ENCODE assay signal across 8 mouse cellular contexts in the genomic region with DNA sequence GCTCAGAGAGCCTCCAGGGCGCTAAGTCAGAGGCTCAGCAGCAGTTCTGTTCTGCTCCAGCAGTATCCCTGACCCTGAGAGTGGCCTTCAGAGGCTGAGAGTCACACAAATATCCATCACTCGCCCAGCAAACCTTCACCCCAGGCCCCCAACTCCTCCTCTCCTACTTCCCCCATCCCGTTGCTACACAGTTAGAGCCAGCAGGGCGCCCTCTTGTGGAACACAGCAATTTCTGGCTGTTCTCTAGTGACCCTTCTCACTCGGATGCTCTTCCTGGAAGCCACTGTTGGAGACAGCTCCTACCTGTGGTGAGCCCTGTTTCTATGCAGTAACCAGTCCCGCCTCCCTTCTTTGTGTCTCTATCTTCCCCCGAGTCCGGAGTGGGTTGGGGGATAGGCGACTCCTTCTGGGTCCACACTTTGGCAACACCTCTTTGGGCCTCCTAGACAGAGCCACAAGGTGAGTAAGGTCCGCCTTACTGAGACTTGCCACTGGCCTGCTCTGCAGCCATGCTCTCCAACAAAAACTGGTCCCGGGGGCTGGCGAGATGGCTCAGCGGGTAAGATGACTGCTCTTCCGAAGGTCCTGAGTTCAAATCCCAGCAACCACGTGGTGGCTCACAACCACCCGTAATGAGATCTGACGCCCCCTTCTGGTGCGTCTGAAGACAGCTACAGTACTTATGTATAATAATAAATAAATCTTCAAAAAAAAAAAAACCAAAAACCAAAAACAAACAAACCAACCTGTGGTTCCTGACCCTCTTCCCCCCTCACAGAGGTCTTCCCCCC. TPM values are rescaled to one million over a fixed set of nuclear protein-coding genes. Genes with fewer than 3 reads are reported as not detected.
DNase-seq lines count a peak whose midpoint lies in the region; ATAC-seq and TF ChIP-seq lines count a peak whose summit lies in the region.

No protein-coding gene starts in this region.

- peaks cover 34% of the 10 kb centered on the region for H3K4me1 ChIP-seq in embryonic facial prominence, embryonic 14.5 days (ENCODE audit: control insufficient read depth, insufficient read depth, low read length)
- peaks cover 72% of the 10 kb centered on the region for H3K4me1 ChIP-seq in heart, embryonic 10.5 days
- H3K4me1 ChIP-seq in kidney, embryonic 14.5 days (ENCODE audit: control insufficient read depth, insufficient read depth, low read length), result peaks cover 51% of the 10 kb centered on the region
- H3K4me1 ChIP-seq in liver, embryonic 12.5 days, result peaks cover 69% of the 10 kb centered on the region
- H3K4me1 ChIP-seq in stomach, embryonic 16.5 days (ENCODE audit: control insufficient read depth, insufficient read depth, low read length), result peaks cover 55% of the 10 kb centered on the region

- peak overlapping the region; percentile 94 for H3K4me2 ChIP-seq in embryonic facial prominence, embryonic 14.5 days (ENCODE audit: low read depth, low read length)
- H3K4me2 ChIP-seq in kidney, embryonic 14.5 days (replicated peaks; ENCODE audit: low read depth, low read length), result peak overlapping the region; percentile 70
- peak overlapping the region; percentile 98 for H3K4me2 ChIP-seq in liver, embryonic 12.5 days
- peak overlapping the region; percentile 96 for H3K4me2 ChIP-seq in stomach, embryonic 16.5 days (ENCODE audit: low read depth, low read length)

- H3K9ac ChIP-seq in embryonic facial prominence, embryonic 14.5 days (ENCODE audit: low read depth, low read length), result peak overlapping the region; percentile 50; the same call in 1 of the 2 replicates
- peak overlapping the region; percentile 38; the same call in 1 of the 2 replicates for H3K9ac ChIP-seq in kidney, embryonic 14.5 days (ENCODE audit: low read depth, low read length)
- H3K9ac ChIP-seq in liver, embryonic 12.5 days, result peak overlapping the region; percentile 94
- H3K9ac ChIP-seq in stomach, embryonic 16.5 days (ENCODE audit: low read length), result peak overlapping the region; percentile 100

- peak; percentile 74 for ATAC-seq in embryonic facial prominence, embryonic 14.5 days (ENCODE audit: low read depth)
- ATAC-seq in kidney, embryonic 14.5 days (ENCODE audit: low FRiP score, low TSS enrichment), result peak; percentile 40
- peak; percentile 49 for ATAC-seq in liver, embryonic 12.5 days
- ATAC-seq in stomach, embryonic 16.5 days (ENCODE audit: insufficient read depth, low FRiP score), result peak; percentile 30; the same call in 1 of the 2 replicates

- WGBS in embryonic facial prominence, embryonic 14.5 days, result 16% methylated on average over 18 of the region's 18 CpGs
- WGBS in heart, embryonic 10.5 days, result 12% methylated on average over 18 of the region's 18 CpGs
- 16% methylated on average over 18 of the region's 18 CpGs for WGBS in kidney, embryonic 14.5 days
- 12% methylated on average over 18 of the region's 18 CpGs for WGBS in liver, embryonic 12.5 days (ENCODE audit: insufficient replicate concordance)
- WGBS in stomach, embryonic 16.5 days, result 19% methylated on average over 18 of the region's 18 CpGs

- H3K27ac ChIP-seq in embryonic facial prominence, embryonic 14.5 days (replicated peaks; ENCODE audit: low read depth, low read length), result peak overlapping the region; percentile 95
- peak overlapping the region; percentile 100 for H3K27ac ChIP-seq in heart, embryonic 10.5 days
- peak overlapping the region; percentile 91 for H3K27ac ChIP-seq in kidney, embryonic 14.5 days (ENCODE audit: low read depth, low read length)
- peak overlapping the region; percentile 87 for H3K27ac ChIP-seq in liver, embryonic 12.5 days
- peak overlapping the region; percentile 99 for H3K27ac ChIP-seq in stomach, embryonic 16.5 days (ENCODE audit: low read length)

- H3ac ChIP-seq in C2C12 (ENCODE audit: control insufficient read depth, insufficient read length, low read depth), result no peak overlapping the region

- peak; percentile 73 to 83 for DNase-seq in adrenal gland, postnatal 4 days (ENCODE audit: low spot score in 2 of 2)
- peak; percentile 94 for DNase-seq in embryonic facial prominence, embryonic 14.5 days (ENCODE audit: low spot score)
- DNase-seq in heart, embryonic 10.5 days (ENCODE audit: low spot score), result peak; percentile 95
- peak; percentile 93 for DNase-seq in naive thymus-derived CD4-positive, alpha-beta T cell, adult 2 months (ENCODE audit: low read depth)

- peaks cover 35% of the 10 kb centered on the region for H3K79me2 ChIP-seq in C2C12 (ENCODE audit: control insufficient read depth, insufficient read depth)

- TF ChIP-seq CTCF in C2C12 (IDR thresholded peaks at IDR 0.05; ENCODE audit: control insufficient read depth, insufficient read depth, insufficient read length), result peak; percentile 60

- H3K27me3 ChIP-seq in C2C12 (ENCODE audit: control insufficient read depth, insufficient read depth, insufficient read length), result no peaks in the 10 kb centered on the region
- peaks cover 35% of the 10 kb centered on the region for H3K27me3 ChIP-seq in embryonic facial prominence, embryonic 14.5 days (replicated peaks; ENCODE audit: control insufficient read depth, insufficient read depth, low read length)
- H3K27me3 ChIP-seq in heart, embryonic 10.5 days (ENCODE audit: insufficient read depth, poor library complexity, severe bottlenecking), result peaks cover 33% of the 10 kb centered on the region
- peaks cover 14% of the 10 kb centered on the region for H3K27me3 ChIP-seq in kidney, embryonic 14.5 days (ENCODE audit: control insufficient read depth, insufficient read depth, low read length)
- peaks cover 46% of the 10 kb centered on the region for H3K27me3 ChIP-seq in liver, embryonic 12.5 days (replicated peaks)
- peaks cover 7% of the 10 kb centered on the region for H3K27me3 ChIP-seq in stomach, embryonic 16.5 days (ENCODE audit: control insufficient read depth, insufficient read depth, low read length)

- H3K4me3 ChIP-seq in C2C12 (ENCODE audit: insufficient read depth, poor library complexity, severe bottlenecking), result no peak overlapping the region
- H3K4me3 ChIP-seq in embryonic facial prominence, embryonic 14.5 days (ENCODE audit: low read depth, low read length), result peak overlapping the region; percentile 98
- peak overlapping the region; percentile 98 for H3K4me3 ChIP-seq in heart, embryonic 10.5 days
- peak overlapping the region; percentile 97 for H3K4me3 ChIP-seq in kidney, embryonic 14.5 days (ENCODE audit: low read length)
- H3K4me3 ChIP-seq in liver, embryonic 12.5 days, result peak overlapping the region; percentile 90
- H3K4me3 ChIP-seq in stomach, embryonic 16.5 days (replicated peaks; ENCODE audit: low read length), result peak overlapping the region; percentile 96

- peaks cover 29% of the 10 kb centered on the region for H3K79me3 ChIP-seq in C2C12 (ENCODE audit: low read depth)

- H3K36me3 ChIP-seq in C2C12 (ENCODE audit: control insufficient read depth, insufficient read depth), result peaks cover 15% of the 10 kb centered on the region
- H3K36me3 ChIP-seq in embryonic facial prominence, embryonic 14.5 days (ENCODE audit: control insufficient read depth, insufficient read depth, low read length), result peaks cover 13% of the 10 kb centered on the region
- H3K36me3 ChIP-seq in heart, embryonic 10.5 days, result peaks cover 17% of the 10 kb centered on the region
- peaks cover 12% of the 10 kb centered on the region for H3K36me3 ChIP-seq in kidney, embryonic 14.5 days (ENCODE audit: control insufficient read depth, insufficient read depth, low read length)
- H3K36me3 ChIP-seq in liver, embryonic 12.5 days, result peaks cover 14% of the 10 kb centered on the region
- H3K36me3 ChIP-seq in stomach, embryonic 16.5 days (ENCODE audit: control insufficient read depth, insufficient read depth, low read length), result 0 out of 2 replicates have a peak, but pooled peaks cover under 1% of the 10 kb centered on the region

- no peaks in the 10 kb centered on the region for H3K9me3 ChIP-seq in embryonic facial prominence, embryonic 14.5 days (ENCODE audit: control insufficient read depth, low read length)
- no peaks in the 10 kb centered on the region for H3K9me3 ChIP-seq in heart, embryonic 10.5 days
- no peaks in the 10 kb centered on the region for H3K9me3 ChIP-seq in kidney, embryonic 14.5 days (ENCODE audit: control insufficient read depth, low read length)
- no peaks in the 10 kb centered on the region for H3K9me3 ChIP-seq in liver, embryonic 12.5 days (replicated peaks)
- H3K9me3 ChIP-seq in stomach, embryonic 16.5 days (replicated peaks; ENCODE audit: control insufficient read depth, low read length), result no peaks in the 10 kb centered on the region

RNA-seq across cellular contexts. Expression of a gene that starts 0.8 kb away (rescaled TPM):
- 297 TPM for polyA plus RNA-seq in C2C12 (2012; fragmentation: generic; extraction: Trizol)
- 100 to 1,000 TPM; 334 to 351 TPM for total RNA-seq in adrenal gland, postnatal 4 days (2021)
- polyA plus RNA-seq in embryonic facial prominence, embryonic 14.5 days (2014; fragmentation: Nextera tagmentation; extraction: Ambion mirVana), result 76.4 and 84.0 TPM in 2 replicates
- 57.1 and 82.0 TPM in 2 replicates for polyA plus RNA-seq in heart, embryonic 10.5 days (2016; fragmentation: Nextera tagmentation; extraction: Ambion mirVana)
- 50.8 and 58.5 TPM in 2 replicates for polyA plus RNA-seq in kidney, embryonic 14.5 days (2014; fragmentation: Nextera tagmentation; extraction: Ambion mirVana)
- 76.6 and 81.8 TPM in 2 replicates for polyA plus RNA-seq in liver, embryonic 12.5 days (2016; fragmentation: Nextera tagmentation; extraction: Ambion mirVana)
- polyA plus RNA-seq in stomach, embryonic 16.5 days (2015; fragmentation: Nextera tagmentation; extraction: Ambion mirVana), result 50.7 and 52.8 TPM in 2 replicates

RNA-seq across cellular contexts. Expression of a gene that starts 3.2 kb away (rescaled TPM):
- polyA plus RNA-seq in C2C12 (2012; fragmentation: generic; extraction: Trizol), result 4.2 TPM
- total RNA-seq in adrenal gland, postnatal 4 days (2021), result 1 to 10 TPM; 6.4 to 6.8 TPM
- 3.7 and 3.8 TPM in 2 replicates for polyA plus RNA-seq in embryonic facial prominence, embryonic 14.5 days (2014; fragmentation: Nextera tagmentation; extraction: Ambion mirVana)
- polyA plus RNA-seq in heart, embryonic 10.5 days (2016; fragmentation: Nextera tagmentation; extraction: Ambion mirVana), result 3.9 and 4.3 TPM in 2 replicates
- polyA plus RNA-seq in kidney, embryonic 14.5 days (2014; fragmentation: Nextera tagmentation; extraction: Ambion mirVana), result 3.8 and 5.7 TPM in 2 replicates
- polyA plus RNA-seq in liver, embryonic 12.5 days (2016; fragmentation: Nextera tagmentation; extraction: Ambion mirVana), result 1.0 and 1.2 TPM in 2 replicates
- 9.7 and 12.2 TPM in 2 replicates for polyA plus RNA-seq in stomach, embryonic 16.5 days (2015; fragmentation: Nextera tagmentation; extraction: Ambion mirVana)

RNA-seq across cellular contexts. Expression of a gene that starts 31.0 kb away (rescaled TPM):
- polyA plus RNA-seq in C2C12 (2012; fragmentation: generic; extraction: Trizol), result 164 TPM
- 10 to 100 TPM; 69.9 to 72.6 TPM for total RNA-seq in adrenal gland, postnatal 4 days (2021)
- polyA plus RNA-seq in embryonic facial prominence, embryonic 14.5 days (2014; fragmentation: Nextera tagmentation; extraction: Ambion mirVana), result 211 and 239 TPM in 2 replicates
- 175 and 207 TPM in 2 replicates for polyA plus RNA-seq in heart, embryonic 10.5 days (2016; fragmentation: Nextera tagmentation; extraction: Ambion mirVana)
- 314 and 362 TPM in 2 replicates for polyA plus RNA-seq in kidney, embryonic 14.5 days (2014; fragmentation: Nextera tagmentation; extraction: Ambion mirVana)
- polyA plus RNA-seq in liver, embryonic 12.5 days (2016; fragmentation: Nextera tagmentation; extraction: Ambion mirVana), result 126 and 137 TPM in 2 replicates
- polyA plus RNA-seq in stomach, embryonic 16.5 days (2015; fragmentation: Nextera tagmentation; extraction: Ambion mirVana), result 152 and 171 TPM in 2 replicates

RNA-seq across cellular contexts. Expression of a gene that starts 44.8 kb away (rescaled TPM):
- polyA plus RNA-seq in C2C12 (2012; fragmentation: generic; extraction: Trizol), result 33.3 TPM
- total RNA-seq in adrenal gland, postnatal 4 days (2021), result 10 to 100 TPM; 49.2 to 56.6 TPM
- 13.3 and 14.4 TPM in 2 replicates for polyA plus RNA-seq in embryonic facial prominence, embryonic 14.5 days (2014; fragmentation: Nextera tagmentation; extraction: Ambion mirVana)
- polyA plus RNA-seq in heart, embryonic 10.5 days (2016; fragmentation: Nextera tagmentation; extraction: Ambion mirVana), result 3.9 and 6.6 TPM in 2 replicates
- polyA plus RNA-seq in kidney, embryonic 14.5 days (2014; fragmentation: Nextera tagmentation; extraction: Ambion mirVana), result 11.5 and 15.1 TPM in 2 replicates
- polyA plus RNA-seq in liver, embryonic 12.5 days (2016; fragmentation: Nextera tagmentation; extraction: Ambion mirVana), result 5.0 and 5.2 TPM in 2 replicates
- 19.8 and 21.9 TPM in 2 replicates for polyA plus RNA-seq in stomach, embryonic 16.5 days (2015; fragmentation: Nextera tagmentation; extraction: Ambion mirVana)

RNA-seq across cellular contexts. Expression of a gene that starts 55.6 kb away (rescaled TPM):
- polyA plus RNA-seq in C2C12 (2012; fragmentation: generic; extraction: Trizol), result 10.1 TPM
- total RNA-seq in adrenal gland, postnatal 4 days (2021), result 10 to 100 TPM; 17.1 to 19.5 TPM
- polyA plus RNA-seq in embryonic facial prominence, embryonic 14.5 days (2014; fragmentation: Nextera tagmentation; extraction: Ambion mirVana), result 23.2 and 26.5 TPM in 2 replicates
- 57.2 and 99.3 TPM in 2 replicates for polyA plus RNA-seq in heart, embryonic 10.5 days (2016; fragmentation: Nextera tagmentation; extraction: Ambion mirVana)
- polyA plus RNA-seq in kidney, embryonic 14.5 days (2014; fragmentation: Nextera tagmentation; extraction: Ambion mirVana), result 8.0 and 9.3 TPM in 2 replicates
- 5.2 and 5.6 TPM in 2 replicates for polyA plus RNA-seq in liver, embryonic 12.5 days (2016; fragmentation: Nextera tagmentation; extraction: Ambion mirVana)
- polyA plus RNA-seq in stomach, embryonic 16.5 days (2015; fragmentation: Nextera tagmentation; extraction: Ambion mirVana), result 2.7 and 10.3 TPM in 2 replicates

Comparison
In these comparisons a context has a peak if more than half of its experiments do, and no peak if none do; other contexts are left out.
1. H3K9ac ChIP-seq: peak in every context shown above with its lines; median percentile 100 in stomach, embryonic 16.5 days; 94 in liver, embryonic 12.5 days; 50 in embryonic facial prominence, embryonic 14.5 days; 38 in kidney, embryonic 14.5 days.